Mouse (Mus musculus) liver (tissue): ENCODE measurements around the gene Ifitm1.

Experiments used
- DNase-seq: peaks from one replicate; pipeline ENCODE4 v3.0.0-alpha.2; 2020; ENCODE audit warnings: mixed read lengths

The Ifitm1 gene

GRCm38 (mm10) chr7:140981704-140982103 lies 14.7 kb downstream of the Ifitm1 start:
- no peak for DNase-seq

- no peak for DNase-seq
Measured at GRCm38 (mm10) chr7:140982971-140983370, 15.9 kb downstream of the Ifitm1 start.

GRCm38 (mm10) chr7:140987182-140988138 lies 20.4 kb downstream of the Ifitm1 start:
- DNase-seq, result no peak

GRCm38 (mm10) chr7:140989022-140989421 lies 22.0 kb downstream of the Ifitm1 start:
- no peak for DNase-seq

- DNase-seq, result no peak
Measured at GRCm38 (mm10) chr7:140990185-140990584, 23.2 kb downstream of the Ifitm1 start.

- DNase-seq, result peak; percentile 28
Measured at GRCm38 (mm10) chr7:140990622-140991021, 23.6 kb downstream of the Ifitm1 start.

- peak; percentile 29 for DNase-seq
Measured at GRCm38 (mm10) chr7:140991117-140991689, 24.2 kb downstream of the Ifitm1 start.

- DNase-seq, result no peak
Measured at GRCm38 (mm10) chr7:140997817-140998216, 30.8 kb downstream of the Ifitm1 start.

GRCm38 (mm10) chr7:140998853-140999700 lies 32.1 kb downstream of the Ifitm1 start:
- DNase-seq, result no peak

GRCm38 (mm10) chr7:141000881-141001708 lies 34.1 kb downstream of the Ifitm1 start:
- no peak for DNase-seq

GRCm38 (mm10) chr7:141003248-141004010 lies 36.4 kb downstream of the Ifitm1 start:
- no peak for DNase-seq

GRCm38 (mm10) chr7:141006446-141006845 lies 39.4 kb downstream of the Ifitm1 start:
- DNase-seq, result no peak

- DNase-seq, result no peak
Measured at GRCm38 (mm10) chr7:141006914-141007313, 39.9 kb downstream of the Ifitm1 start.

- peak; percentile 52 for DNase-seq
Measured at GRCm38 (mm10) chr7:141008312-141008761, 41.3 kb downstream of the Ifitm1 start.

GRCm38 (mm10) chr7:141008938-141009660 lies 42.1 kb downstream of the Ifitm1 start:
- DNase-seq, result peak; percentile 81

GRCm38 (mm10) chr7:141009665-141010064 lies 42.6 kb downstream of the Ifitm1 start:
- no peak for DNase-seq

- peak; percentile 25 for DNase-seq
Measured at GRCm38 (mm10) chr7:141010593-141010992, 43.6 kb downstream of the Ifitm1 start, which contains the start of gene Ifitm3. Gene Ifitm3, minus strand, starts transcription at chr7:141010770.

GRCm38 (mm10) chr7:141011238-141011770 lies 44.3 kb downstream of the Ifitm1 start:
- DNase-seq, result no peak

GRCm38 (mm10) chr7:141016707-141017697 lies 50.0 kb downstream of the Ifitm1 start:
- no peak for DNase-seq
